Mouse (Mus musculus): ENCODE measurements at regions not wholly inside any gene's neighbourhood (a gene's known extent, or its start where the extent isn't known, plus 50 kb on each side); places are given as distances from the start of the nearest gene placed in this dataset.

- Histone ChIP-seq H3K9ac (ENCODE audit: control insufficient read depth, low read depth, low read length, poor library complexity, severe bottlenecking) (no peak overlapping the region), H3K9me3 (replicated peaks; ENCODE audit: insufficient read depth, low read length) (no peaks in the 10 kb centered on the region)
Measured at GRCm38 (mm10) chr7:137570199-137570598, 132.8 kb downstream of the Glrx3 start.

GRCm38 (mm10) chr7:137575491-137575890 is 138.1 kb downstream of the Glrx3 start:
- TF ChIP-seq GABPA (IDR thresholded peaks at IDR 0.05; ENCODE audit: low read depth, low read length) (no peak), CTCF (IDR thresholded peaks at IDR 0.05 in 2 of 3, conservative IDR thresholded peaks at IDR 0.05 in 1 of 3; ENCODE audit: control insufficient read depth in 1 of 3, insufficient read depth in 1 of 3, low read depth in 2 of 3, low read length in 3 of 3, poor library complexity in 1 of 3, severe bottlenecking in 1 of 3) (no peak), SIN3A (IDR thresholded peaks at IDR 0.05; ENCODE audit: low read length) (no peak), USF2 (IDR thresholded peaks at IDR 0.05; ENCODE audit: borderline replicate concordance in 1 of 2, insufficient read depth in 1 of 2, low read depth in 1 of 2, low read length in 2 of 2) (no peak), HCFC1 (IDR thresholded peaks at IDR 0.05; ENCODE audit: low read depth, low read length) (no peak), KAT2A (conservative IDR thresholded peaks at IDR 0.05; ENCODE audit: low read depth, low read length) (no peak), CHD2 (IDR thresholded peaks at IDR 0.05; ENCODE audit: low read length) (no peak), BHLHE40 (IDR thresholded peaks at IDR 0.05; ENCODE audit: borderline replicate concordance, low read depth, low read length) (no peak), ZNF384 (IDR thresholded peaks at IDR 0.05; ENCODE audit: low read depth, low read length) (no peak), MYC (IDR thresholded peaks at IDR 0.05; ENCODE audit: low read depth, low read length) (no peak), ELF1 (IDR thresholded peaks at IDR 0.05; ENCODE audit: low read depth, low read length) (no peak), ZMIZ1 (IDR thresholded peaks at IDR 0.05; ENCODE audit: low read depth, low read length) (no peak), POLR2AphosphoS2 (IDR thresholded peaks at IDR 0.05; ENCODE audit: low read length) (no peak), POLR2A (IDR thresholded peaks at IDR 0.05; ENCODE audit: control insufficient read depth in 1 of 2, insufficient read depth in 1 of 2, low read depth in 1 of 2, low read length in 2 of 2, poor library complexity in 1 of 2) (no peak), NRF1 (IDR thresholded peaks at IDR 0.05; ENCODE audit: insufficient read depth, low read depth, low read length, poor library complexity, severe bottlenecking) (no peak), TCF12 (IDR thresholded peaks at IDR 0.05; ENCODE audit: low read depth, low read length) (no peak), TAL1 (IDR thresholded peaks at IDR 0.05; ENCODE audit: low read length) (no peak), TBP (IDR thresholded peaks at IDR 0.05; ENCODE audit: low read depth, low read length) (no peak), USF1 (IDR thresholded peaks at IDR 0.05; ENCODE audit: low read depth, low read length) (no peak), E2F4 (IDR thresholded peaks at IDR 0.05; ENCODE audit: borderline replicate concordance, low read depth, low read length) (no peak)
- Histone ChIP-seq H3K27ac (ENCODE audit: control insufficient read depth, low read depth, low read length) (no peak overlapping the region), H3K4me1 (ENCODE audit: control insufficient read depth in 1 of 2, insufficient read depth in 2 of 2, low read length in 2 of 2) (no peaks in the 10 kb centered on the region), H3K79me2 (ENCODE audit: control insufficient read depth, insufficient read depth, low read length, poor library complexity) (no peaks in the 10 kb centered on the region), H3K9me3 (replicated peaks; ENCODE audit: insufficient read depth, low read length) (no peaks in the 10 kb centered on the region), H3K4me3 (ENCODE audit: control insufficient read depth in 1 of 2, insufficient read depth in 1 of 2, low read depth in 2 of 2, low read length in 2 of 2) (no peak overlapping the region), H3K9ac (ENCODE audit: control insufficient read depth, low read depth, low read length, poor library complexity, severe bottlenecking) (no peak overlapping the region), H3K27me3 (ENCODE audit: control insufficient read depth in 1 of 2, insufficient read depth in 2 of 2, low read length in 2 of 2) (no peaks in the 10 kb centered on the region), H3K36me3 (ENCODE audit: control insufficient read depth in 1 of 2, insufficient read depth in 2 of 2, low read length in 2 of 2) (no peaks in the 10 kb centered on the region)
- no peak for DNase-seq (ENCODE audit: low read depth, low spot score)

More at GRCm38 (mm10) chr7:137570199-137570598, 132.8 kb downstream of the Glrx3 start:
- TF ChIP-seq MYC (IDR thresholded peaks at IDR 0.05; ENCODE audit: low read depth, low read length) (no peak), MAX (IDR thresholded peaks at IDR 0.05; ENCODE audit: low read length) (no peak), ETS1 (IDR thresholded peaks at IDR 0.05; ENCODE audit: low read depth, low read length) (no peak), NELFE (IDR thresholded peaks at IDR 0.05; ENCODE audit: low read depth, low read length) (no peak), RAD21 (IDR thresholded peaks at IDR 0.05; ENCODE audit: low read depth, low read length) (no peak), MAZ (IDR thresholded peaks at IDR 0.05; ENCODE audit: low read depth, low read length) (no peak), RCOR1 (IDR thresholded peaks at IDR 0.05; ENCODE audit: low read depth, low read length) (no peak)
- H3K4me3 ChIP-seq (ENCODE audit: control insufficient read depth in 1 of 2, insufficient read depth in 1 of 2, low read depth in 2 of 2, low read length in 2 of 2) = no peak overlapping the region
- no peak overlapping the region for H3K27ac ChIP-seq (ENCODE audit: control insufficient read depth, low read depth, low read length)
- no peaks in the 10 kb centered on the region for H3K36me3 ChIP-seq (ENCODE audit: control insufficient read depth in 1 of 2, insufficient read depth in 2 of 2, low read length in 2 of 2)
- DNase-seq (ENCODE audit: low read depth, low spot score) = no peak
- H3K4me1 ChIP-seq (ENCODE audit: control insufficient read depth in 1 of 2, insufficient read depth in 2 of 2, low read length in 2 of 2) = no peaks in the 10 kb centered on the region
- no peaks in the 10 kb centered on the region for H3K27me3 ChIP-seq (ENCODE audit: control insufficient read depth in 1 of 2, insufficient read depth in 2 of 2, low read length in 2 of 2)
- no peaks in the 10 kb centered on the region for H3K79me2 ChIP-seq (ENCODE audit: control insufficient read depth, insufficient read depth, low read length, poor library complexity)
